Mouse (Mus musculus): ENCODE data around the gene Zfp668. TPM values are rescaled to one million over a fixed set of nuclear protein-coding genes. Genes with fewer than 3 reads are reported as not detected.

Gene Zfp668
- polyA plus RNA-seq (2012; ENCODE audit: low replicate concordance) = 25.3 and 26.3 TPM in 2 replicates

DNA sequence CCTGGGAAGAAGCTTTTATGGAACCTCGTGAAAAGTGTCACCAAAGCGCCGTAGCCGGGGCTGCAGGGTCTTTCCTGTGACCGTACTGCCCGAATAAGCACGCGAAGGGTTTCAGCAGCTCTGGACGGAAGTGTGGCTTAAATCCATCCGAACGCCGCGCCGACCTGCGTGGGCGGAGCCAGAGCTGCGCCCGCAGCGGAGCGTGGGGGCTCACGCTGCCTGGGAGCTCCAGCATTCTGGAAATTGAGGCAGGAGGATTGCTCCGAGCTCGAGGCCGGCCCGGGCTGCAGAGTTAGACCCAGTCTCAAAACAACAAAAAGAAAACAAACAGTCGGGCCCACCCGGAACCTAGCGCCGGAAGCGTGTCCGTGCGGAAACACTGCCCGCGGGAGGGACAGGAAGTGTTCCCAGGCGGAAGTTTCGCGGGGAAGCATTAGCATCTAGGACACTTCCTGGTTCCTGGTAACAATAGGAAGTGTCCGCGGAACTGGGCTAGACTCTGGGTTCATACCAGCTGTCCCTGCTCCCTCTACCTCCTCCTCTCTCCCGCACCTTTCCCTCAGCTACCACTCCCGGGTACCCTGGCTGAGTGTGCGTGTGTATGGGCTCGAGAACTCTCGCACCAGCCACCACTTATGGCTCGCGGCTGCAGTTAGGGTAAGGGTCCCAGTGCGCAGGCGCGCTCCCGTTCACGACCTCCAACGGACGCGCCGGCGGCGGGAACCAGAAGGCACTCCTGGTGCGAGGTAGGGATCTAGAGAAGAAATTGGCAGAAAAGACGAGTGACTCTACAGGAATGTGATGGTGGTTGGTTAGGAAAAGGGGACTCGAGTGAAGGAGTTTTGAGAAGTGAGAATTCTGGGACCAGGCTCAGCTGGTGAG lies at the start of gene Zfp668:
Gene Zfp668 (minus strand): TSS at position 362 of the 882 bp plus-strand sequence.

DNA sequence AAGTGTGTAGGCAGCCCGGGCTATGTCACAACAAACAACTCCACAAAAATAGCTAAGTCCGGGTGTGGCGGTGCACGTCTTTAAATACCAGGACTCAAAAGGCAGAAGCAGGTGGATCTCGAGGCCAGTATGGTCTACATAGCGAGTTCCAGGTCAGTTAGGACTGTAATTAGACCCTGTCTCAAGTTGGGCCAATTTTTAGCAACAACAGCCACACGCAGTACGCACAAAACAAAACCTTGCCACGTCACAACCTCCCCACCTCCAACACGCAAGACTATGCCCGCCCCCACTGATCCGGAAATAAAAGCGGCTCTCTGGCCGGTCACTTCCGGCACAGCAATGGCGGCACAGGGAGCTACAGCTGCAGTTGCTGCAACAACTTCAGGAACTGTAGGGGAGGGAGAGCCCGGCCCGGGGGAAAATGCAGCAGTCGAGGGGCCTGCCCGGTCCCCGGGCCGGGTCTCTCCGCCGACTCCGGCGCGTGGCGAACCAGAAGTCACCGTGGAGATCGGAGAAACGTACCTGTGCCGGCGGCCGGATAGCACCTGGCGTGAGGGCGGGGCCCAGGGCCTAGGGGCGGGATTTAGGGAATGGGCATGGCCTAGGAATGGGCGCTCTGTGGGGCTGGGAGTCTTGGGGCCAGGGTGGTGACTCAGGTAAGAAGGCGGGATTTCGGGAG lies 35.7 kb upstream of the Zfp668 start, which contains the start of gene Kat8:
Gene Kat8 (plus strand): TSS at position 327 of the 682 bp plus-strand sequence.

DNA sequence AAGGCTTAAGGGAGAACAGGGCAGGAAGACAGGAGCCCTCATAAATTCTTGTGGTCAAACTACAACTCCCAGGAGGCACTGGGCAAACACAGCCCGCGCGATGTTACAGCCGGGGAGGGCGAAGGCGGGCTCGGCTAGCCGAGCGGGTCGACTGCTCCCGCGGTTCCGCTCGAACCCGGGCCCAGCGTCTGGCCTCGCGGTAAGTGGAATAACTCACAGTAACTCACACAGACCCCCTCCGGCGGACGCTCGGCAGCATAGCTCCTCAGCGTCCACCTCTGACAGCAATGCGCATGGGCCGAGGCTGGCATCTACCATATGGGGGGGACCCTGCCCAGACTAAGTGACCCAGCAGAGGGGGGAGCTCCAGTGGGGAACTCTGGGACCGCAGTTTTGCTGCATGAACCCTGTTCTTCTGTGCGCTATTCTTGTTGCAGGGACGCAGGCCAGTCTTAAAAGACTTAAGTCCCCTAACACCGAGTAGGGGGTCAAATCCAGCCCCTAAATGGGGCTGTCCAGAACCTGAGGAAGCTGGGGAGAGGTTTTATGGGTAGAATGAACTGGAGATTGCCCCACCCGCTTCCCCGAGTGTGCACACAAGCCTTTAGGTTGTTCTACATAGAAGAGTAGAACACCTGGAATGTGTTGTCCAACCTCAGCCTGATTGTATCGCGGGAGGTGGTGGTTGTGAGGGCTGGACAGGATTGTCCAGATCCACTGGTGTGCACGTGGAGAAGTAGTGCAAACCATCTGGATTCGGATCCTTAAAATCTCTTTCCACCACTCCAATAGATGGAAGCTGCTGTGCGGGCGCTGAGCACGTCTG lies 27.6 kb upstream of the Zfp668 start, which contains the start of gene Bckdk:
Gene Bckdk (plus strand): TSS at position 112 of the 826 bp plus-strand sequence.

GRCm38 (mm10) chr7:127895442-127895841 lies 18.8 kb upstream of the Zfp668 start, which contains the start of the genes Gm21974 and Vkorc1:
Gm21974 (minus strand) TSS chr7:127895454.
Vkorc1 (minus strand) TSS chr7:127895617.

GRCm38 (mm10) chr7:127890798-127891197 lies 14.2 kb upstream of the Zfp668 start, which contains the start of gene Prss53:
Prss53 (minus strand) TSS chr7:127890970.

GRCm38 (mm10) chr7:127876041-127876466 lies 574 bp downstream of the Zfp668 start, which contains the start of gene Zfp646:
Zfp646 (plus strand) TSS chr7:127876221.

DNA sequence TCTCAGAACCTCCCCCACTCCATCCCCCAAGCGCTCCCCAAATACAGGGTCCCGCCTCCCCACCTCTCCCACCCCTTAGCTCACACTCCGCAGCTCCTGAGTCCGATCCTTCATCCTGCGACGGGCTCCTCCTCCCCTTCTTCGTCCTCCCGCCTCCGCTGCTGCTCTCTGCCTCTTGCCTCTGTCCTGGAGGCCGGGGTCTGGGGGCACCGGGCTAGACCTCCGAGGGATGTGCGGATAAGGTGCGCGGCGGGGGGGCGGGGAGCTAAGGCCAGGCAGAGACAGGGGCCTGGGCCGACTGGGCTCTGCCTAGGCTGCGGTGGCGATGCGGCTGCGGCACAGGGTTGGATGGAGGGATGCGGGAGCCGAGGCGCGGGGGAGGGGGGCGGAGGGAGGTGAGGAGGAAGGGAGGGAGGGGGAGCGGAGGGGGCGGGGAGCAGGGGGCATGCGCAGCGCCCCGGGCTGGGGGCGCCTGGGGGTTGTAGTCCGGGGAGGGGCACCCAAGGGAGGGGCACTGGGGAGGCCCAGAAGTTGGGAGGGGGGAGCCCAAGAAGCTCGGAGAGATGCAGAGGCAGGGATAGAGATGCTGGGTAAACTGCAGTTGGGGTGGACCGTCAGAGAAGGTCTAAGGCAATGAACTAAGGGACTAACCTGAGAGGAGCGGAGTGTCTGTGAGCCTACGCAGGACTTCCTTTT lies 52.3 kb downstream of the Zfp668 start, which contains the start of the genes Stx4a and Stx1b:
Gene Stx4a (plus strand): TSS at position 119 of the 696 bp plus-strand sequence.
Gene Stx1b (minus strand): TSS at position 374 of the 696 bp plus-strand sequence.

Other genes with a start within 250 kb of the Zfp668 start
- gene Bcl7c, start 167.9 kb downstream of the Zfp668 start, polyA plus RNA-seq (2012; ENCODE audit: low replicate concordance) = 238 and 564 TPM in 2 replicates
- 0.25 TPM in 1 of 2 replicates, not detected in the other for gene Ctf1, start 164.1 kb downstream of the Zfp668 start, polyA plus RNA-seq (2012; ENCODE audit: low replicate concordance)
- not detected in 2 replicates for gene Ctf2, start 144.7 kb downstream of the Zfp668 start, polyA plus RNA-seq (2012; ENCODE audit: low replicate concordance)
- gene Fbxl19, start 132.3 kb downstream of the Zfp668 start, polyA plus RNA-seq (2012; ENCODE audit: low replicate concordance) = 26.7 and 56.3 TPM in 2 replicates
- gene Orai3, start 107.0 kb downstream of the Zfp668 start, polyA plus RNA-seq (2012; ENCODE audit: low replicate concordance) = 46.3 and 124 TPM in 2 replicates
- 61.8 and 82.0 TPM in 2 replicates for gene Setd1a, start 100.2 kb downstream of the Zfp668 start, polyA plus RNA-seq (2012; ENCODE audit: low replicate concordance)
- 7.0 TPM in 1 of 2 replicates, not detected in the other for gene Gm49388, start 91.2 kb downstream of the Zfp668 start, polyA plus RNA-seq (2012; ENCODE audit: low replicate concordance)
- 0.94 and 7.6 TPM in 2 replicates for gene Hsd3b7, start 76.2 kb downstream of the Zfp668 start, polyA plus RNA-seq (2012; ENCODE audit: low replicate concordance)
- gene Stx4a, start 52.5 kb downstream of the Zfp668 start, polyA plus RNA-seq (2012; ENCODE audit: low replicate concordance) = 86.0 and 101 TPM in 2 replicates
- gene Stx1b, start 52.3 kb downstream of the Zfp668 start, polyA plus RNA-seq (2012; ENCODE audit: low replicate concordance) = 0.03 and 0.11 TPM in 2 replicates
- gene Zfp646, start 607 bp downstream of the Zfp668 start, polyA plus RNA-seq (2012; ENCODE audit: low replicate concordance) = 33.7 and 53.9 TPM in 2 replicates
- 0.82 and 1.2 TPM in 2 replicates for gene Prss53, start 14.1 kb upstream of the Zfp668 start, polyA plus RNA-seq (2012; ENCODE audit: low replicate concordance)
- not detected in 2 replicates for gene Gm21974, start 18.6 kb upstream of the Zfp668 start, polyA plus RNA-seq (2012; ENCODE audit: low replicate concordance)
- 7.0 and 14.6 TPM in 2 replicates for gene Vkorc1, start 18.8 kb upstream of the Zfp668 start, polyA plus RNA-seq (2012; ENCODE audit: low replicate concordance)
- 76.6 and 120 TPM in 2 replicates for gene Bckdk, start 27.3 kb upstream of the Zfp668 start, polyA plus RNA-seq (2012; ENCODE audit: low replicate concordance)
- 5.5 and 8.5 TPM in 2 replicates for gene Kat8, start 35.7 kb upstream of the Zfp668 start, polyA plus RNA-seq (2012; ENCODE audit: low replicate concordance)
- gene Prss8, start 53.3 kb upstream of the Zfp668 start, polyA plus RNA-seq (2012; ENCODE audit: low replicate concordance) = 0.07 and 0.15 TPM in 2 replicates
- 3.6 and 6.7 TPM in 2 replicates for gene Prss36, start 69.9 kb upstream of the Zfp668 start, polyA plus RNA-seq (2012; ENCODE audit: low replicate concordance)
- gene Fus, start 90.6 kb upstream of the Zfp668 start, polyA plus RNA-seq (2012; ENCODE audit: low replicate concordance) = 277 and 346 TPM in 2 replicates
- 8.6 and 9.0 TPM in 2 replicates for gene Pycard, start 117.0 kb upstream of the Zfp668 start, polyA plus RNA-seq (2012; ENCODE audit: low replicate concordance)
- gene Trim72, start 127.1 kb upstream of the Zfp668 start, polyA plus RNA-seq (2012; ENCODE audit: low replicate concordance) = 0.35 and 1.2 TPM in 2 replicates
- gene Itgam, start 185.8 kb upstream of the Zfp668 start, polyA plus RNA-seq (2012; ENCODE audit: low replicate concordance) = 16.1 and 24.0 TPM in 2 replicates
- 0.16 and 1.5 TPM in 2 replicates for gene Gm49368, start 185.9 kb upstream of the Zfp668 start, polyA plus RNA-seq (2012; ENCODE audit: low replicate concordance)

Measured in hematopoietic multipotent progenitor cell, adult 10-12 weeks (in vitro differentiated cells).